Mouse (Mus musculus) retina, embryonic 14.5 days (tissue): ENCODE data around the gene Klrg1.

ENCODE experiments used
- DNase-seq: peaks from one replicate; pipeline ENCODE4 v3.0.0-alpha.2; 2015; ENCODE audit warnings: low spot score

Gene Klrg1

GRCm38 (mm10) chr6:122292184-122292583 lies 9.5 kb upstream of the Klrg1 start:
- DNase-seq, result no peak

- DNase-seq, result no peak
These were observed 9.1 kb upstream of the Klrg1 start for GRCm38 (mm10) chr6:122291735-122292134.

- DNase-seq, result no peak
These were observed 8.6 kb upstream of the Klrg1 start for GRCm38 (mm10) chr6:122291264-122291663.

GRCm38 (mm10) chr6:122290253-122290652 lies 7.6 kb upstream of the Klrg1 start:
- no peak for DNase-seq

GRCm38 (mm10) chr6:122289313-122289712 lies 6.6 kb upstream of the Klrg1 start:
- DNase-seq, result no peak

GRCm38 (mm10) chr6:122288263-122288662 lies 5.6 kb upstream of the Klrg1 start:
- DNase-seq, result no peak

- no peak for DNase-seq
These were observed 2.1 kb upstream of the Klrg1 start for GRCm38 (mm10) chr6:122284823-122285222.

- no peak for DNase-seq
These were observed 1.6 kb upstream of the Klrg1 start for GRCm38 (mm10) chr6:122284304-122284703.

- DNase-seq, result no peak
These were observed 747 bp upstream of the Klrg1 start for GRCm38 (mm10) chr6:122283429-122283828.

- no peak for DNase-seq
These were observed 6.1 kb downstream of the Klrg1 start for GRCm38 (mm10) chr6:122276565-122276964.

- no peak for DNase-seq
These were observed 8.1 kb downstream of the Klrg1 start for GRCm38 (mm10) chr6:122274546-122274945.

GRCm38 (mm10) chr6:122270152-122270551 lies 12.5 kb downstream of the Klrg1 start:
- no peak for DNase-seq

GRCm38 (mm10) chr6:122269170-122269569 lies 13.5 kb downstream of the Klrg1 start:
- no peak for DNase-seq

- DNase-seq, result no peak
These were observed 14.1 kb downstream of the Klrg1 start for GRCm38 (mm10) chr6:122268561-122268960.

GRCm38 (mm10) chr6:122262543-122262942 lies 20.1 kb downstream of the Klrg1 start:
- no peak for DNase-seq

- DNase-seq, result peak; percentile 23
These were observed 30.5 kb downstream of the Klrg1 start for GRCm38 (mm10) chr6:122252146-122252545.

GRCm38 (mm10) chr6:122250033-122250432 lies 32.6 kb downstream of the Klrg1 start:
- DNase-seq, result no peak
